Mouse (Mus musculus): ENCODE measurements around the gene Padi1.

DNA sequence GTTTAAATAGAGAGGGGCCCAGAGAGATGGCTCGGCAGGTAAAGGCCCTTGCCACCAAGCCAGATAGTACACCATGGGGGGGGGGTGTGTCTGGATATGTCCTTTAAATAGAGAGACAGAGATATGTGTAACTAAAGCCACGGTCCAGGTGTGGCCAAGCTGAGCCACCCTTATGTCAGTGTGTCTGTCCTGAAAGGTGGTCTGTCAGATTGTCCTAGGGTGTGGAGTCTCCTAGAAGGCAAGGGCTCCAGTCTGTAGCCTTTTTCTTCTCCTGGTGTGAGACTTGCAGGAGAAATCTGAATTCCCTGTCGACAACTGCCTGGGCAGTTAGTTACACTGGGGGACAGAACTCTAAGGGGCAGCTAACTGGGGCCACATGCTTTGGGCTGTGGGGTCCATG lies 34.6 kb upstream of the Padi1 start:
- no peak for TF ChIP-seq CTCF (IDR thresholded peaks at IDR 0.05; ENCODE audit: low read depth, low read length)
- TF ChIP-seq POLR2A (IDR thresholded peaks at IDR 0.05; ENCODE audit: borderline replicate concordance, low read depth, low read length) = no peak
